Mouse (Mus musculus): ENCODE measurements at regions not wholly inside any gene's neighbourhood (a gene's known extent, or its start where the extent isn't known, plus 50 kb on each side); places are given as distances from the start of the nearest gene placed in this dataset.

GRCm38 (mm10) chr2:178830313-178830712, 400.0 kb downstream of the Cdh26 start:
- TF ChIP-seq CTCF (IDR thresholded peaks at IDR 0.05; ENCODE audit: borderline replicate concordance, insufficient read depth, low read depth, low read length), result no peak
- TF ChIP-seq POLR2A (IDR thresholded peaks at IDR 0.05; ENCODE audit: borderline replicate concordance, insufficient read depth, low read length), result no peak
